Mouse (Mus musculus): ENCODE measurements at regions not wholly inside any gene's neighbourhood (a gene's known extent, or its start where the extent isn't known, plus 50 kb on each side); places are given as distances from the start of the nearest gene placed in this dataset.

DNA sequence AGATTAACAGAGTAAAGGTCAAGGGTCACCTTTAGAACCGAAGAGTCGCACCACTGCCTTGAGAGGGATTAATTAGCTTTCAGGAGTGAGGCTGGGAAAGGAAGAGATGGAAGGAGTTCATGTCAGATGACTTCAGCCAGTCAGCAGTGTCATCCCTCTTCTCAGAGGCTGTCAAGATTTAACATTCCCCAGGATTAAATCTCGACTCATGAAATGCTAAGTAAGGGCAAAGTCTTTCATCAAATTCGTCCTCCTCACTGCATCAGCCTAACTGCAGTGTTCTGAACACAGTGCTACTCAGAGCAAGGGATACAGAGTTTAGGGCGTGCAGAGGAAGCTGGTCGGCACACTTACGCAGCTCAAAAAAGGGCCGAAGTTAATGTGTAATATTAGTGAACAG, 135.1 kb upstream of the Plekha5 start:
- H3K4me3 ChIP-seq (ENCODE audit: low read depth, low read length): no peak overlapping the region
- no peaks in the 10 kb centered on the region for H3K36me3 ChIP-seq (ENCODE audit: control insufficient read depth, insufficient read depth, low read length)
- no peaks in the 10 kb centered on the region for H3K9me3 ChIP-seq (ENCODE audit: control insufficient read depth, low read length)
- ATAC-seq (replicated peaks; ENCODE audit: low FRiP score, low TSS enrichment, low read depth) (peak; percentile 50; the same call in 1 of the 2 replicates), DNase-seq (ENCODE audit: low spot score) (no peak)
- 25% methylated on average over 8 of the region's 8 CpGs for WGBS
- no peak overlapping the region for H3K27ac ChIP-seq (ENCODE audit: low read depth)
- H3K27me3 ChIP-seq (replicated peaks; ENCODE audit: control insufficient read depth, insufficient read depth, low read length): no peaks in the 10 kb centered on the region
- H3K4me1 ChIP-seq (replicated peaks; ENCODE audit: control insufficient read depth, insufficient read depth, low read length): peaks cover 6% of the 10 kb centered on the region; the same call in 1 of the 2 replicates
- H3K4me2 ChIP-seq (ENCODE audit: low read length): no peak overlapping the region
- H3K9ac ChIP-seq (ENCODE audit: low read length): no peak overlapping the region

GRCm38 (mm10) chr6:140282285-140282577, 141.6 kb upstream of the Plekha5 start:
- peaks cover 18% of the 10 kb centered on the region for H3K4me1 ChIP-seq (replicated peaks; ENCODE audit: control insufficient read depth, insufficient read depth, low read length)
- 66% methylated on average over 7 of the region's 7 CpGs for WGBS
- H3K9ac ChIP-seq (ENCODE audit: low read length): no peak overlapping the region
- no peaks in the 10 kb centered on the region for H3K36me3 ChIP-seq (ENCODE audit: control insufficient read depth, insufficient read depth, low read length)
- no peak for DNase-seq (ENCODE audit: low spot score)
- no peaks in the 10 kb centered on the region for H3K27me3 ChIP-seq (replicated peaks; ENCODE audit: control insufficient read depth, insufficient read depth, low read length)
- H3K27ac ChIP-seq (ENCODE audit: low read depth): peak overlapping the region; percentile 58; the same call in 1 of the 2 replicates
- no peak for ATAC-seq (replicated peaks; ENCODE audit: low FRiP score, low TSS enrichment, low read depth)
- no peak overlapping the region for H3K4me3 ChIP-seq (ENCODE audit: low read depth, low read length)
- no peaks in the 10 kb centered on the region for H3K9me3 ChIP-seq (ENCODE audit: control insufficient read depth, low read length)
- no peak overlapping the region for H3K4me2 ChIP-seq (ENCODE audit: low read length)

DNA sequence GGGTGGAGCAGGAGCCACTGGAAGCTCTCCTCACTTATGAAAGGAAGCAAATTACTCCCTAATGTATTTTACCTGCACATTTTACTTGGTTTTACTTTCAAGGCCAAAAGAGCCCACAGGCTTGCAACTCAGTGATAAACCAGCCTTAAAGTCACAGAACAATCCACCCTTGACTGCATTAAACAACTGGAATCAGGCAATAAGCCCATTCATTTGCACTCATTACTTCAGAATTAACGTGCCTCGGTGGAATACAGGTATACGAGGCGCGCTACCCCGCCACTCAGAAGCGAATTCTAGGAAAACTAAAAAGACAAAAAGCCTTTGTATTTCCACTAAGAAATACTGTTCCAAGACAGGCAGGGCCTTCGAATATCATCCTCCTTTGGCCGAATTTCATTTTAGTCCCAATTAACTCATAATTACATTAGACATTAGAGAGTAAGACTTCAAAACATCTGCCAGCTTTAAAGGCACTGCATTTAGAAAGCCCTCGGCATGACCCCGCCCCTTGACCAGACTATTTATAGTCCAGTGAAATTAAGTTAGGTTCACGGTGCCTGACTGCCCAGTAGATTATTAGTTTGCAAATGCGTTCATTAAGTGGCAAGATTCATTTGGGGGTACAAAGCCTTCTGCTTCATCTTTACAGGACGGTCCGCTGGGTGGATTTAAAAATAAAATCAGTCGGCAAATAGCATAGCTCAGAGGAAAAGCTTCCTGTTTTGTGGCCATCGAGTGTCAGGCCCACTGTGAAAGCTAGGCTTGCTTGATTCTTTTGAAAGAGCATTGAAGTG, 142.2 kb upstream of the Plekha5 start:
- WGBS: 64% methylated on average over 17 of the region's 17 CpGs
- DNase-seq (ENCODE audit: low spot score) (peak; percentile 54), ATAC-seq (replicated peaks; ENCODE audit: low FRiP score, low TSS enrichment, low read depth) (no peak)
- Histone ChIP-seq H3K4me3 (ENCODE audit: low read depth, low read length) (no peak overlapping the region), H3K9me3 (ENCODE audit: control insufficient read depth, low read length) (no peaks in the 10 kb centered on the region), H3K27me3 (replicated peaks; ENCODE audit: control insufficient read depth, insufficient read depth, low read length) (no peaks in the 10 kb centered on the region), H3K9ac (ENCODE audit: low read length) (no peak overlapping the region), H3K27ac (ENCODE audit: low read depth) (peak overlapping the region; percentile 58), H3K4me1 (replicated peaks; ENCODE audit: control insufficient read depth, insufficient read depth, low read length) (peaks cover 18% of the 10 kb centered on the region), H3K4me2 (ENCODE audit: low read length) (0 out of 2 replicates have a peak overlapping the region, but pooled peaks have one; percentile 14), H3K36me3 (ENCODE audit: control insufficient read depth, insufficient read depth, low read length) (no peaks in the 10 kb centered on the region)

DNA sequence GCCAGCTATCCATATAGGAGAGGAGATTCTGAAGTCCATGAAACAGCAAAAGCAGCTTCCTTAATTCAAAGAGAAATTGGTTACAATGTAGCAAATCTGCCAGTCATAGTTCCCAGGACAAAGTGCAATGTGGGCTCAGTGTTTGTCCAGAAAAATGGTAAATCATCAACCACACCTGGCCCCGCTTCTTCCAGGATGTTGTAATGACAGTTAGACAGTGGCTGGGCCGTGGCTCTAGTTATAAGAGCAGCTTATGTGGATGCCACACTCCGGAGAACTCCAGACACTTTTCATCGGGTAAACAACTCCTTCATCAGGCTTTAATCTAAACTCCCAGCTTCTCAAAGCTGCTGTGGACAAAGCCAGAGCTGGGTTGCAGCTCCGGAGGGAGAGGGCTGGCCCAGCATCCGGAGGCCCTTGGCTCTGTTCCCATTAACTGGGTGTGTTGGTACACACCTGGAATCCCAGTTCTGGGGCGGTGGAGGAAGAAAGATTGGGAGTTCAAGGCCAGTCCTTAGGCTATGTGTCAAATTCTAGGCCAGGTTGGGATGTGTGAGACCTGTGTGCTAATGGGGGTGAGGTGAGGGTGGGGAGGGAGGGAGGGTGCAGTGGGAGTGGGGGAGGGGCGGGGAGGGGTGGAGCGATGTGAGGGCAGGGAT, 142.9 kb upstream of the Plekha5 start:
- no peaks in the 10 kb centered on the region for H3K36me3 ChIP-seq (ENCODE audit: control insufficient read depth, insufficient read depth, low read length)
- 9% methylated on average over 9 of the region's 9 CpGs for WGBS

DNA sequence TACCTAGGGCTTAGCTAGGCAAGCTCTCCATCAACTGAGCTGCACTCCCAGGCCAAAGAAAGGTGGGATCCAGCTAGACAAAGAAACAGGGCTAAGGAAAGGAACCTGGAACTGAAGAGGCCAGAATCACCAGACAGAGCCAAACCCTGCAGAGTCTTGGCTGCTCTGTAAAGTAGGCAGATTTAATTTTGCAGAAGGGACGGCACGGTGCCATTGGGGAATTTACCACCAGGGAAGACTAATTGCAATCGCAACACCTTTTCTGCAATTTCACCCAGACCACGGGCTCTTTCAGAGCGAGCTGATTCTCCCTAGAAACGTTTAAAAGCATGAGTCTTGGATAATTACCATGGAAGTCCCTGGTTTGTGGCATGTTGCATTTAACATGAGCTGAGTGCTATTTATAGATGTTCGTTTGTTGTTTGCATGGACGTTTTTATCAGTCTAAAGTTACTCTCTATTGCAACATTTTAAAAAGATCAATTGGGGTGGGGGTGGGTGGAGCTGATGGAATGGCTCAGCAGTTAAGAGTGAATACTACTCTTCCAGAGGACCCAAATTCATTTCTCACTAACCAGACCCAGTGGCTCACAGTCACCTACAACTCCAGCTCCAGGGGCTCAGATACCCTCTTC, 144.0 kb upstream of the Plekha5 start:
- Histone ChIP-seq H3K9ac (ENCODE audit: low read length) (no peak overlapping the region), H3K27me3 (replicated peaks; ENCODE audit: control insufficient read depth, insufficient read depth, low read length) (no peaks in the 10 kb centered on the region), H3K36me3 (ENCODE audit: control insufficient read depth, insufficient read depth, low read length) (no peaks in the 10 kb centered on the region), H3K4me1 (replicated peaks; ENCODE audit: control insufficient read depth, insufficient read depth, low read length) (peaks cover 18% of the 10 kb centered on the region), H3K4me2 (ENCODE audit: low read length) (no peak overlapping the region), H3K9me3 (ENCODE audit: control insufficient read depth, low read length) (no peaks in the 10 kb centered on the region), H3K27ac (ENCODE audit: low read depth) (peak overlapping the region; percentile 60), H3K4me3 (ENCODE audit: low read depth, low read length) (no peak overlapping the region)
- DNase-seq (ENCODE audit: low spot score): no peak
- WGBS: 80% methylated on average over 8 of the region's 8 CpGs
- ATAC-seq (replicated peaks; ENCODE audit: low FRiP score, low TSS enrichment, low read depth): no peak

More for the DNA sequence above, 142.9 kb upstream of the Plekha5 start:
- Histone ChIP-seq H3K4me3 (ENCODE audit: low read depth, low read length) (no peak overlapping the region), H3K9me3 (ENCODE audit: control insufficient read depth, low read length) (no peaks in the 10 kb centered on the region), H3K27ac (ENCODE audit: low read depth) (peak overlapping the region; percentile 58), H3K4me2 (ENCODE audit: low read length) (0 out of 2 replicates have a peak overlapping the region, but pooled peaks have one; percentile 14), H3K9ac (ENCODE audit: low read length) (no peak overlapping the region), H3K27me3 (replicated peaks; ENCODE audit: control insufficient read depth, insufficient read depth, low read length) (no peaks in the 10 kb centered on the region), H3K4me1 (replicated peaks; ENCODE audit: control insufficient read depth, insufficient read depth, low read length) (peaks cover 18% of the 10 kb centered on the region)
- ATAC-seq (replicated peaks; ENCODE audit: low FRiP score, low TSS enrichment, low read depth) (peak; percentile 90), DNase-seq (ENCODE audit: low spot score) (peak; percentile 84)

- Histone ChIP-seq H3K4me1 (replicated peaks; ENCODE audit: control insufficient read depth, insufficient read depth, low read length) (peaks cover 18% of the 10 kb centered on the region), H3K9me3 (ENCODE audit: control insufficient read depth, low read length) (no peaks in the 10 kb centered on the region), H3K4me3 (ENCODE audit: low read depth, low read length) (no peak overlapping the region), H3K36me3 (ENCODE audit: control insufficient read depth, insufficient read depth, low read length) (no peaks in the 10 kb centered on the region), H3K4me2 (ENCODE audit: low read length) (no peak overlapping the region), H3K9ac (ENCODE audit: low read length) (no peak overlapping the region), H3K27ac (ENCODE audit: low read depth) (peak overlapping the region; percentile 60), H3K27me3 (replicated peaks; ENCODE audit: control insufficient read depth, insufficient read depth, low read length) (no peaks in the 10 kb centered on the region)
- DNase-seq (ENCODE audit: low spot score): no peak
- 22% methylated on average over 5 of the region's 5 CpGs for WGBS
- no peak for ATAC-seq (replicated peaks; ENCODE audit: low FRiP score, low TSS enrichment, low read depth)
Observed at GRCm38 (mm10) chr6:140278750-140279149, 145.1 kb upstream of the Plekha5 start.

DNA sequence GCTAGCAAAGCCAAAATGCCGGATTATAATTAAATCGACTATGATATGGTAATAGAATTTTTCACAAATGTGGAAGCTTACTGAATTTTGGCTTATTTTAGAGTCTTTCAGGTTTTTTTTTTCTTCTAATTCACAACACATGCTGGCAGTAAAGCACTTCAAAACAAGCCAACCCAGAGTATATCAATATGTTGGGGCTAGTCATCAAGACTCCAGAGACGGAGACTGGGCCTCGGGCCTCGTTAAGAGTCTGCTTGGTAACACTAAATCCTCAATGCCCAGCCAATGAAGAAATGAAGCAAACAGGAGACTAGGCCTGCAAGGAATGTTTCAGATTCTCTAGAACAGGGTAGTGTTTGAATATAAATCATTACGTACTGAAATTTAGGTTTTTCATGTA, 153.3 kb upstream of the Plekha5 start:
- H3K36me3 ChIP-seq (ENCODE audit: control insufficient read depth, insufficient read depth, low read length): no peaks in the 10 kb centered on the region
- H3K9ac ChIP-seq (ENCODE audit: low read length): no peak overlapping the region
- H3K27me3 ChIP-seq (replicated peaks; ENCODE audit: control insufficient read depth, insufficient read depth, low read length): no peaks in the 10 kb centered on the region
- peaks cover 6% of the 10 kb centered on the region for H3K4me1 ChIP-seq (replicated peaks; ENCODE audit: control insufficient read depth, insufficient read depth, low read length)
- H3K9me3 ChIP-seq (ENCODE audit: control insufficient read depth, low read length): no peaks in the 10 kb centered on the region; the same call in 1 of the 2 replicates
- no peak for DNase-seq (ENCODE audit: low spot score)
- no peak overlapping the region for H3K27ac ChIP-seq (ENCODE audit: low read depth)
- no peak overlapping the region for H3K4me3 ChIP-seq (ENCODE audit: low read depth, low read length)
- no peak overlapping the region for H3K4me2 ChIP-seq (ENCODE audit: low read length)
- WGBS: 80% methylated on average over 6 of the region's 6 CpGs
- no peak for ATAC-seq (replicated peaks; ENCODE audit: low FRiP score, low TSS enrichment, low read depth)

DNA sequence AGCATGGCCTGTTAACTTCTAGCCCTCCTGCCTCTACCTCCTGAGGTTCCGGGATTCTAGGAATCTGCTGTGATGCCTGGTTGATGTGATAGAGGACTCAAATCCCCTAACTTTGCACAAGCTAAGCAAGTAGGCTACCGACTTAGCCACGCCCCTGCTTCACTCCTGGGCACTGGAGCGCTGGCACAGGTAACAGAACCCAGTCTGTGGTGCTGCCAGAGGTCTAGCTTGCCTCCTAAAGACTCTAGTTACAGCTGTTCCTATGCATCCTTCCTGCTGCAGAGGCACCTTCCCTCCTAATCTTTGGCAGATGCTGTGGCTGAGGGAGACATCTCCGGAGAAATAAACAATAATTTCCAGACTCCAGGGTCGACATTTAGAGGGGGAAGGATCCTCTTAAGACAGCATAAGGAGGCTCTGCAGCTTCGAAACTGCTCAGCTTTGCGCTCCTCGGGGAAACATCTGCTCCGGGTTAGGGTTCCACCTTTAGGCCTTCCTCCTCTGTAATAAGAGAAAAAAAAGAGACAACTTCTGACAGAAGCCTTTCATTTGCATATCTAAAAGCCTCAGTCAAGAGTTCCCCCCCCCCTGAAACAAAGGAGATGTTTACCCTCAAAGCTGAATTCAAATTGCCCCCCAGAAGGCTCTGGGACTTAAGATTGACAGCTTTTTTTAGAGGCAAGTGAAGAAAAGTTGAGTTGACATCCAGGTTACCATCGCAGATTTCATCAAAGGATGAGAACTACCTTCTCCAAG, 155.4 kb upstream of the Plekha5 start:
- ATAC-seq (replicated peaks; ENCODE audit: low FRiP score, low TSS enrichment, low read depth): no peak
- Histone ChIP-seq H3K9me3 (ENCODE audit: control insufficient read depth, low read length) (no peaks in the 10 kb centered on the region; the same call in 1 of the 2 replicates), H3K9ac (ENCODE audit: low read length) (no peak overlapping the region), H3K36me3 (ENCODE audit: control insufficient read depth, insufficient read depth, low read length) (no peaks in the 10 kb centered on the region), H3K27me3 (replicated peaks; ENCODE audit: control insufficient read depth, insufficient read depth, low read length) (no peaks in the 10 kb centered on the region), H3K27ac (ENCODE audit: low read depth) (peak overlapping the region; percentile 19; the same call in 1 of the 2 replicates), H3K4me2 (ENCODE audit: low read length) (no peak overlapping the region), H3K4me1 (replicated peaks; ENCODE audit: control insufficient read depth, insufficient read depth, low read length) (peaks cover 6% of the 10 kb centered on the region), H3K4me3 (ENCODE audit: low read depth, low read length) (no peak overlapping the region)
- DNase-seq (ENCODE audit: low spot score): peak; percentile 58
- 22% methylated on average over 11 of the region's 11 CpGs for WGBS
